Mouse (Mus musculus): ENCODE data around the gene Cxcl9. TPM values are rescaled to one million over a fixed set of nuclear protein-coding genes. Genes with fewer than 3 reads are reported as not detected.

Gene Cxcl9
- polyA plus RNA-seq, 1 experiment: 14.6 TPM

- Histone ChIP-seq H3K36me3 (ENCODE audit: control insufficient read depth, insufficient read depth, low read length) (no peaks in the 10 kb centered on the region), H3K27me3 (replicated peaks; ENCODE audit: control insufficient read depth, insufficient read depth, low read length) (no peaks in the 10 kb centered on the region), H3K4me1 (ENCODE audit: control insufficient read depth, insufficient read depth, low read length) (no peaks in the 10 kb centered on the region), H3K27ac (ENCODE audit: insufficient read depth, low read depth, low read length) (no peak overlapping the region), H3K4me3 (ENCODE audit: insufficient read depth, low read depth, low read length) (no peak overlapping the region)
- no peak for DNase-seq
- TF ChIP-seq POLR2A (IDR thresholded peaks at IDR 0.05; ENCODE audit: low read depth, low read length) (no peak), CTCF (conservative IDR thresholded peaks at IDR 0.05; ENCODE audit: insufficient read depth, insufficient read length, low read depth, low read length) (no peak)
- 66% methylated on average over 4 of the region's 4 CpGs for WGBS
Observed at GRCm38 (mm10) chr5:92340606-92341005, 12.7 kb upstream of the Cxcl9 start.

- Histone ChIP-seq H3K36me3 (ENCODE audit: control insufficient read depth, insufficient read depth, low read length) (no peaks in the 10 kb centered on the region), H3K27me3 (replicated peaks; ENCODE audit: control insufficient read depth, insufficient read depth, low read length) (no peaks in the 10 kb centered on the region), H3K4me1 (ENCODE audit: control insufficient read depth, insufficient read depth, low read length) (no peaks in the 10 kb centered on the region), H3K27ac (ENCODE audit: insufficient read depth, low read depth, low read length) (no peak overlapping the region), H3K4me3 (ENCODE audit: insufficient read depth, low read depth, low read length) (no peak overlapping the region)
- TF ChIP-seq CTCF (conservative IDR thresholded peaks at IDR 0.05; ENCODE audit: insufficient read depth, insufficient read length, low read depth, low read length): no peak
- no peak for DNase-seq
- WGBS: 72% methylated on average over 3 of the region's 3 CpGs
Observed at GRCm38 (mm10) chr5:92336743-92337142, 8.9 kb upstream of the Cxcl9 start.

- no peaks in the 10 kb centered on the region for H3K4me1 ChIP-seq (ENCODE audit: control insufficient read depth, insufficient read depth, low read length)
- peak; percentile 80 for DNase-seq
- no peaks in the 10 kb centered on the region; the same call in 1 of the 2 replicates for H3K27me3 ChIP-seq (replicated peaks; ENCODE audit: control insufficient read depth, insufficient read depth, low read length)
- TF ChIP-seq POLR2A (IDR thresholded peaks at IDR 0.05; ENCODE audit: low read depth, low read length): no peak
- TF ChIP-seq CTCF (conservative IDR thresholded peaks at IDR 0.05; ENCODE audit: insufficient read depth, insufficient read length, low read depth, low read length): no peak
- no peaks in the 10 kb centered on the region for H3K36me3 ChIP-seq (ENCODE audit: control insufficient read depth, insufficient read depth, low read length)
- H3K4me3 ChIP-seq (ENCODE audit: insufficient read depth, low read depth, low read length): 0 out of 2 replicates have a peak overlapping the region, but pooled peaks have one; percentile 10
- peak overlapping the region; percentile 89 for H3K27ac ChIP-seq (ENCODE audit: insufficient read depth, low read depth, low read length)
- WGBS: 58% methylated on average over 9 of the region's 9 CpGs
Observed at GRCm38 (mm10) chr5:92332359-92332840, 4.5 kb upstream of the Cxcl9 start.

- no peak for DNase-seq
- Histone ChIP-seq H3K27me3 (replicated peaks; ENCODE audit: control insufficient read depth, insufficient read depth, low read length) (no peaks in the 10 kb centered on the region; the same call in 1 of the 2 replicates), H3K27ac (ENCODE audit: insufficient read depth, low read depth, low read length) (peak within 1 kb of the TSS; percentile 89), H3K4me1 (ENCODE audit: control insufficient read depth, insufficient read depth, low read length) (no peaks in the 10 kb centered on the region), H3K4me3 (ENCODE audit: insufficient read depth, low read depth, low read length) (0 out of 2 replicates have a peak within 1 kb of the TSS, but pooled peaks have one; percentile 13), H3K36me3 (ENCODE audit: control insufficient read depth, insufficient read depth, low read length) (no peaks in the 10 kb centered on the region)
- TF ChIP-seq POLR2A (IDR thresholded peaks at IDR 0.05; ENCODE audit: low read depth, low read length) (no peak), CTCF (conservative IDR thresholded peaks at IDR 0.05; ENCODE audit: insufficient read depth, insufficient read length, low read depth, low read length) (no peak)
- 86% methylated on average over 17 of the region's 17 CpGs for WGBS
Observed at GRCm38 (mm10) chr5:92331635-92332338, 3.9 kb upstream of the Cxcl9 start, which contains the start of gene Art3. Gene Art3 (plus strand): TSS chr5:92331827.

- Histone ChIP-seq H3K27ac (ENCODE audit: insufficient read depth, low read depth, low read length) (no peak overlapping the region), H3K4me3 (ENCODE audit: insufficient read depth, low read depth, low read length) (no peak overlapping the region), H3K36me3 (ENCODE audit: control insufficient read depth, insufficient read depth, low read length) (no peaks in the 10 kb centered on the region), H3K4me1 (ENCODE audit: control insufficient read depth, insufficient read depth, low read length) (no peaks in the 10 kb centered on the region), H3K27me3 (replicated peaks; ENCODE audit: control insufficient read depth, insufficient read depth, low read length) (no peaks in the 10 kb centered on the region; the same call in 1 of the 2 replicates)
- WGBS: 88% methylated on average over 12 of the region's 12 CpGs
- no peak for TF ChIP-seq CTCF (conservative IDR thresholded peaks at IDR 0.05; ENCODE audit: insufficient read depth, insufficient read length, low read depth, low read length)
- no peak for TF ChIP-seq POLR2A (IDR thresholded peaks at IDR 0.05; ENCODE audit: low read depth, low read length)
- DNase-seq: no peak
Observed at GRCm38 (mm10) chr5:92331122-92331521, 3.2 kb upstream of the Cxcl9 start.

GRCm38 (mm10) chr5:92327367-92327766 lies 512 bp downstream of the Cxcl9 start:
- no peaks in the 10 kb centered on the region for H3K36me3 ChIP-seq (ENCODE audit: control insufficient read depth, insufficient read depth, low read length)
- no peak for TF ChIP-seq CTCF (conservative IDR thresholded peaks at IDR 0.05; ENCODE audit: insufficient read depth, insufficient read length, low read depth, low read length)
- no peak for TF ChIP-seq POLR2A (IDR thresholded peaks at IDR 0.05; ENCODE audit: low read depth, low read length)
- no peak for DNase-seq
- WGBS: 70% methylated on average over 6 of the region's 6 CpGs
- 0 out of 2 replicates have a peak, but pooled peaks cover 2% of the 10 kb centered on the region for H3K4me1 ChIP-seq (ENCODE audit: control insufficient read depth, insufficient read depth, low read length)
- H3K27ac ChIP-seq (ENCODE audit: insufficient read depth, low read depth, low read length): no peak overlapping the region
- H3K4me3 ChIP-seq (ENCODE audit: insufficient read depth, low read depth, low read length): no peak overlapping the region
- no peaks in the 10 kb centered on the region; the same call in 1 of the 2 replicates for H3K27me3 ChIP-seq (replicated peaks; ENCODE audit: control insufficient read depth, insufficient read depth, low read length)

- 55% methylated on average over 5 of the region's 5 CpGs for WGBS
- H3K4me3 ChIP-seq (ENCODE audit: insufficient read depth, low read depth, low read length): no peak overlapping the region
- no peaks in the 10 kb centered on the region for H3K36me3 ChIP-seq (ENCODE audit: control insufficient read depth, insufficient read depth, low read length)
- peak; percentile 68 for DNase-seq
- no peak for TF ChIP-seq POLR2A (IDR thresholded peaks at IDR 0.05; ENCODE audit: low read depth, low read length)
- no peak for TF ChIP-seq CTCF (conservative IDR thresholded peaks at IDR 0.05; ENCODE audit: insufficient read depth, insufficient read length, low read depth, low read length)
- no peaks in the 10 kb centered on the region; the same call in 1 of the 2 replicates for H3K27me3 ChIP-seq (replicated peaks; ENCODE audit: control insufficient read depth, insufficient read depth, low read length)
- H3K4me1 ChIP-seq (ENCODE audit: control insufficient read depth, insufficient read depth, low read length): peaks cover 6% of the 10 kb centered on the region; the same call in 1 of the 2 replicates
- peak overlapping the region; percentile 62; the same call in 1 of the 2 replicates for H3K27ac ChIP-seq (ENCODE audit: insufficient read depth, low read depth, low read length)
Observed at GRCm38 (mm10) chr5:92323264-92323663, 4.6 kb downstream of the Cxcl9 start.
